Mouse (Mus musculus) G1E (cell line): ENCODE results near the gene Ddr2. TPM values are rescaled to one million over a fixed set of nuclear protein-coding genes. Genes with fewer than 3 reads are reported as not detected.
A peak's percentile ranks its signal among the peaks of the same experiment; 100 is the strongest.

Source experiments
- ATAC-seq: 2 replicates; pipeline ENCODE4 v1.8.0; 2016; ENCODE audit warnings: mild to moderate bottlenecking; ENCODE audit not compliant: insufficient number of reproducible peaks, poor library complexity, low FRiP score, severe bottlenecking; ENCODE audit errors: extremely low read depth
- DNase-seq: peaks from one replicate; pipeline ENCODE4 v3.0.0; 2012; ENCODE audit warnings: low spot score
- H3K27me3 ChIP-seq: 2 replicates; pipeline ENCODE4 v1.6.1; 2012; ENCODE audit warnings: mild to moderate bottlenecking, low read length, inconsistent platforms; ENCODE audit not compliant: insufficient read depth
- H3K36me3 ChIP-seq: replicated peaks from 2 replicates; pipeline ENCODE3; 2012; ENCODE audit warnings: mild to moderate bottlenecking, inconsistent platforms
- H3K4me1 ChIP-seq: 2 replicates; pipeline ENCODE4 v1.6.1; 2012; ENCODE audit warnings: low read depth, low read length, inconsistent platforms, mixed read lengths; ENCODE audit not compliant: insufficient read depth
- H3K4me3 ChIP-seq: 2 replicates; pipeline ENCODE4 v1.5.1; 2012; ENCODE audit warnings: low read depth, mild to moderate bottlenecking, inconsistent platforms, low read length, moderate library complexity, mixed read lengths
- H3K9me3 ChIP-seq: replicated peaks from 2 replicates; pipeline ENCODE4 v1.6.1; 2012; ENCODE audit warnings: inconsistent platforms
- CTCF ChIP-seq: IDR thresholded peaks from 2 replicates; pipeline ENCODE4 v1.5.1; 2012; ENCODE audit warnings: low read depth, low read length, inconsistent platforms, mixed read lengths
- GATA1 ChIP-seq: IDR thresholded peaks from 2 replicates; pipeline ENCODE4 v1.6.1; 2012; ENCODE audit warnings: borderline replicate concordance, low read length, inconsistent platforms, mixed read lengths
- GATA2 ChIP-seq: IDR thresholded peaks from 2 replicates; pipeline ENCODE4 v1.6.1; 2012; ENCODE audit warnings: low read depth, low read length, inconsistent platforms, borderline replicate concordance
- POLR2AphosphoS5 ChIP-seq: IDR thresholded peaks from 2 replicates; pipeline ENCODE4 v1.6.1; 2012; ENCODE audit warnings: low read depth, low read length, inconsistent platforms; ENCODE audit not compliant: insufficient replicate concordance
- TAL1 ChIP-seq: conservative IDR thresholded peaks from 2 replicates; pipeline ENCODE4 v1.6.1; 2012; ENCODE audit warnings: low read depth, low read length, inconsistent platforms, mixed read lengths
- polyA plus RNA-seq: library from polyadenylated mRNA; stranded (reverse); fragments of >175 nt; gene quantifications from 2 replicates; pipeline ENCODE4 v1.2.3, GENCODE M21; 2012
- total RNA-seq, 2 experiments: library from RNA; stranded (forward) in 1 of 2; stranded (reverse) in 1 of 2; fragments of 200-1000 nt in 1 of 2; fragments of >200 nt in 1 of 2; fragmentation: Nextera tagmentation in 1 of 2; gene quantifications; 2 replicates each; pipeline ENCODE4 v1.2.3; 2014 to 2017

The Ddr2 gene
- total and polyA plus RNA-seq, 3 experiments = 0.05 to 0.08 TPM; not detected in 1

DNA sequence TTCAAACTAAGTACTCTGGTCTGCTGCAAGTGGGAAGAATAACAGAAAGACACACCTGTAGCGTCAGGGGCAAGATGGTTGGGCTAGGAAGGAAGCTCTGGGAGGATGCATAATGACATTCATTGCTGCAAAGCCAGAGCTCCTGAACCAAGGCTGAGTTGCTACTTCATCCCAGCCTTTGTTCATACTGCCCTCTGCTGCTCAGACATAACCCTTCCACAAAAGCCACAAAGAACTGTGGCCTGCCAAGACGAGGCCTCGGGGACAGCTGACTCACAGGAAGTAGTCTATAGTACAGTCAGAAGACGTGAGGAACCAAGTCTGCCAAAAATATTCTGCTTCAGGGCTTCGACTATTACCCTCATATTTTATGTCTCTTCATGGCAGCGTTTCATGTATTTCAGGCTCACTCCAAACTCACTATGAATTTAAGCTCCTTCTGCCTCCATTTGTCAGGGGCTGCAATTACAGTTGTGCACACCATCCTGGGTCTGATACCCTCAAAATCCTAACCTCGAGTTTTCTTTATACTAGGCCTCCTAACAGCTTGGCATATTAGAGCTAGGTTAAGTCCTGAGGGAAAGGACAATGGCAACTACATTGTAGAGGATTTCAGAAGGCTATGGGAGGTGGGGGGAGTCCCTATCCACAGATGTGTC lies 25.9 kb upstream of the Ddr2 start:
- H3K4me1 ChIP-seq = peaks cover 7% of the 10 kb centered on the region
- peaks cover 2% of the 10 kb centered on the region for H3K27me3 ChIP-seq
- TF ChIP-seq GATA2 (no peak), CTCF (peak; percentile 26)
- no peaks in the 10 kb centered on the region for H3K9me3 ChIP-seq
- no peak overlapping the region for H3K4me3 ChIP-seq
- ATAC-seq = peak; percentile 96
- H3K36me3 ChIP-seq = peaks cover 22% of the 10 kb centered on the region
- peak; percentile 15 for DNase-seq

DNA sequence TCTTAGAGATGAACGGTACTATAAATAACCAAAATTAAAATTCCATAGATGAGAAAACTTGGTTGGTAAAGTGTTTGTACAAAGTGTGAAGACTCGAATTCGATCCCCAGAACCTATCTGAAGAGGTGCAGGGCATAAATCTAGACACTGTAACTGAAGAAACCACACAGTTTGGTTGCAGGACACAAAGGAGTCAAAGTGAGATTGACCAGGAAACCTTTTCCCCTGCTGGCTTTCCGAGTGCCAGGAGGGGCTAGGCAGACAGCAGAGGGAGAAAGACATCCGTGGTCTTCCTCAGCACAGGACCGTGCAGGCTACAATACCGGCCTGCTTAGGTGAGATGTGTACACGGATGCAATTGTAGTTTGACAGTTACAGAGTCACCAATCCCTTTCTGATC lies 23.7 kb upstream of the Ddr2 start:
- H3K9me3 ChIP-seq = no peaks in the 10 kb centered on the region
- peaks cover 4% of the 10 kb centered on the region for H3K36me3 ChIP-seq
- peaks cover 4% of the 10 kb centered on the region for H3K27me3 ChIP-seq
- H3K4me1 ChIP-seq = peaks cover 7% of the 10 kb centered on the region
- DNase-seq = no peak
- H3K4me3 ChIP-seq = no peak overlapping the region
- no peak for ATAC-seq
- TF ChIP-seq TAL1 (no peak), CTCF (no peak), GATA1 (no peak), POLR2AphosphoS5 (no peak), GATA2 (no peak)

DNA sequence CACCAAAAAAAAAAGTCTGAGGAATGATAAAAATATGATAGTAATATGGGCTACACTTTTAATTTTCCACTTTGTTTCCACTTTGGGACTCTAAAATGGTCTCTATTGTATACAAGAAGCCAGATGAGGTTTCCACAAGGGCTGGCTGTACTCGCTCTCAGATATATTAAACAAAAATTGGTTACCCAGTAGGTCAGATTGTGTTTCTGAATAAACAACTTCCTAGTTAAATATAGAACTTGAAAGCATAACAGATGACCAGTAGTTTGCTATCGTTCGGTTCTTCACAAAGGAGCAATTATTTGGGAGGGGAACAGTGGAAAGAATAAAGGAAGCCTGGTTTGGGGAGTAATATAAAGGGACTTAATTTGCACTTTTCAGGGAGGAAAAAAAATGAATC lies 20.4 kb upstream of the Ddr2 start:
- ATAC-seq (no peak), DNase-seq (no peak)
- H3K36me3 ChIP-seq = no peaks in the 10 kb centered on the region
- no peak overlapping the region for H3K4me3 ChIP-seq
- TF ChIP-seq POLR2AphosphoS5 = no peak
- no peak for TF ChIP-seq CTCF
- no peak for TF ChIP-seq TAL1
- no peak for TF ChIP-seq GATA1
- no peak for TF ChIP-seq GATA2
- peaks cover 7% of the 10 kb centered on the region for H3K27me3 ChIP-seq
- no peaks in the 10 kb centered on the region for H3K4me1 ChIP-seq
- H3K9me3 ChIP-seq = no peaks in the 10 kb centered on the region

DNA sequence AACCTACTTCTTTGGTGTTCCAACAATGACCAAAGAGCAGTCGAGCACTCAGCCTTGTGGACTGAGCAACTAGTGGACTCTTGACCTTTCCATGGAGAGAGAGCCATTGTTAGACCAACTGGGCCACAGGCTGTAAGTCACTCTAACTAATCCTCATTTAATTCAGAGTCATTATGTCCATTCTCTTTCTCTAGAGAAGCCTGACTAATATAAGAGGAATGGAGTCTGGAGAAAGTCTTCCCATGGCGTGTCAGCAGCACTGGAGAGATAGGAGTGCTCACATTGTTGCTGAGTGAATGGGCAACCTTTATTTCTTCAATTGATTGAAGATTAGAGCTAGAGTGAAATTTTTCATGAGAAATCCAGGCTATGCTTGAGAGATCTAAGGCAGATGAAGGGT lies 14.1 kb upstream of the Ddr2 start:
- Histone ChIP-seq H3K4me1 (no peaks in the 10 kb centered on the region), H3K36me3 (no peaks in the 10 kb centered on the region), H3K4me3 (no peak overlapping the region), H3K9me3 (no peaks in the 10 kb centered on the region), H3K27me3 (0 out of 2 replicates have a peak, but pooled peaks cover 8% of the 10 kb centered on the region)
- ATAC-seq (no peak), DNase-seq (no peak)
- TF ChIP-seq GATA1 (no peak), GATA2 (no peak), CTCF (no peak), TAL1 (no peak), POLR2AphosphoS5 (no peak)

DNA sequence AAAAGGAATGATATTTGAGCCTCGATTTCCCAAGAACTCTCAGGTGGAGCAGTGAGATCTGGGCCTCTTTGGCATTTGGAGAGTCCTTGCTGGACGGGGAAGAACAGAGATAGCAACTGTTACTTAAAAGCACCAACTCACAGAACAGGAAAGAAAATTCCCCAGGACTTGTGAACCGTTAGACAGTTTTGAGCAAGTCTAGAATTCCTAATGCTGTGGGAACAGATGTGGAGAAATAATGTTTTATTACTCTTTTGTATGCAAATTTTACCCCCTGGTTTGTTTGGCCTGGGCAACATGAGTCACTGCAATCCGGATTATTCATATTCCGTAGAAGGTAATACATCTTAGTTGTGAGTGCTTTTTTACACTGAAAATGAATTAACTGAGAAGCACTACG lies 3.1 kb upstream of the Ddr2 start:
- TF ChIP-seq TAL1 (no peak), CTCF (no peak), GATA2 (no peak), POLR2AphosphoS5 (no peak), GATA1 (no peak)
- ATAC-seq = no peak
- Histone ChIP-seq H3K36me3 (no peaks in the 10 kb centered on the region), H3K4me1 (no peaks in the 10 kb centered on the region), H3K27me3 (peaks cover 18% of the 10 kb centered on the region), H3K4me3 (no peak overlapping the region), H3K9me3 (no peaks in the 10 kb centered on the region)
- DNase-seq = no peak

DNA sequence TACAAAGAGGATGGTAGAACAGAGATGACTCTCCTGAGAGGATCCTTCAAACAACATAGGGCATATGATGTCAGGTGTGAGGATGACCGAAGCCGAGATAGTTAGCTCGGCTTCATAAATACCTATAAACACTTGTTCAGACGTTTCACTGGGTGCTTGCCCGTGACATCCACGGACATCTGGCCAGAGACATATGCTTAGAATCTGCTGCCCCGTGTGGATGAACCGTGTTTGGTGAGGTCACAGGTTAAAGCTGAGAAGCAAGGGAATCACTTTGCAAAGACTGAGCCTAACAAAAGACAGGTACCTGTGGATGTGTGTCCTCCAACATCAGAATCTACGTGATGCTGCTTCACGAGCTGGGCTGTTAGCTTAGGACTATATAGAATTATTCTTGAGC lies 1.7 kb upstream of the Ddr2 start:
- no peak overlapping the region for H3K4me3 ChIP-seq
- no peaks in the 10 kb centered on the region for H3K36me3 ChIP-seq
- H3K4me1 ChIP-seq = no peaks in the 10 kb centered on the region
- TF ChIP-seq GATA1 = no peak
- TF ChIP-seq CTCF = no peak
- no peak for TF ChIP-seq TAL1
- no peak for TF ChIP-seq GATA2
- no peak for TF ChIP-seq POLR2AphosphoS5
- peaks cover 19% of the 10 kb centered on the region for H3K27me3 ChIP-seq
- ATAC-seq (no peak), DNase-seq (no peak)
- H3K9me3 ChIP-seq = no peaks in the 10 kb centered on the region
